Mouse (Mus musculus) lung, embryonic 16.5 days (tissue): Measurements from ENCODE around the gene Syt15. TPM values are rescaled to one million over a fixed set of nuclear protein-coding genes. Genes with fewer than 3 reads are reported as not detected.
A peak's percentile ranks its signal among the peaks of the same experiment; 100 is the strongest.

Experiments
- ATAC-seq: fragments of 200-750 bp; cut with Nextera tagmentation; 2 replicates; pipeline ENCODE4 v1.8.0; 2017; ENCODE audit warnings: low read depth, mild to moderate bottlenecking, moderate library complexity
- H3K27ac ChIP-seq: fragments of 300-500 bp; sonication (generic); 2 replicates; pipeline ENCODE4 v1.5.1; 2014; ENCODE audit warnings: mild to moderate bottlenecking, control low read depth, low read length
- H3K27me3 ChIP-seq: fragments of 300-500 bp; sonication (generic); 2 replicates; pipeline ENCODE4 v1.6.1; 2014; ENCODE audit warnings: low read depth, low read length, mixed read lengths; ENCODE audit not compliant: control insufficient read depth, insufficient read depth
- H3K36me3 ChIP-seq: fragments of 300-500 bp; sonication (generic); 2 replicates; pipeline ENCODE4 v1.6.1; 2014; ENCODE audit warnings: low read length; ENCODE audit not compliant: control insufficient read depth, insufficient read depth
- H3K4me1 ChIP-seq: fragments of 300-500 bp; sonication (generic); replicated peaks from 2 replicates; pipeline ENCODE4 v1.6.1; 2014; ENCODE audit warnings: low read length, mixed read lengths; ENCODE audit not compliant: control insufficient read depth, insufficient read depth
- H3K4me2 ChIP-seq: fragments of 300-500 bp; sonication (generic); 2 replicates; pipeline ENCODE4 v1.6.1; 2014; ENCODE audit warnings: low read depth, low read length, control low read depth
- H3K4me3 ChIP-seq: fragments of 300-500 bp; sonication (generic); 2 replicates; pipeline ENCODE4 v1.5.1; 2014; ENCODE audit warnings: mild to moderate bottlenecking, low read length, control low read depth
- H3K9ac ChIP-seq: fragments of 300-500 bp; sonication (generic); 2 replicates; pipeline ENCODE4 v1.6.1; 2014; ENCODE audit warnings: low read length, control low read depth
- H3K9me3 ChIP-seq: fragments of 300-500 bp; sonication (generic); 2 replicates; pipeline ENCODE4 v1.6.1; 2016; ENCODE audit warnings: low read length; ENCODE audit not compliant: control insufficient read depth
- WGBS: fragments of 180-500 bp; shearing (Covaris S2); extraction: QIAGEN DNeasy Blood & Tissue Kit; methylation state at CpG from one replicate; pipeline ENCODE4 v1.1.7; 2014; 5-methylcytosine and 5-hydroxymethylcytosine counted together
- polyA plus RNA-seq: library from polyadenylated mRNA; unstranded; fragments of >200 nt; fragmentation: Nextera tagmentation; extraction: Ambion mirVana; gene quantifications from 2 replicates; pipeline ENCODE4 v1.2.1, GENCODE M21; 2015

Syt15 gene
- polyA plus RNA-seq, 1 experiment from 2014 or later = 0.87 TPM

DNA sequence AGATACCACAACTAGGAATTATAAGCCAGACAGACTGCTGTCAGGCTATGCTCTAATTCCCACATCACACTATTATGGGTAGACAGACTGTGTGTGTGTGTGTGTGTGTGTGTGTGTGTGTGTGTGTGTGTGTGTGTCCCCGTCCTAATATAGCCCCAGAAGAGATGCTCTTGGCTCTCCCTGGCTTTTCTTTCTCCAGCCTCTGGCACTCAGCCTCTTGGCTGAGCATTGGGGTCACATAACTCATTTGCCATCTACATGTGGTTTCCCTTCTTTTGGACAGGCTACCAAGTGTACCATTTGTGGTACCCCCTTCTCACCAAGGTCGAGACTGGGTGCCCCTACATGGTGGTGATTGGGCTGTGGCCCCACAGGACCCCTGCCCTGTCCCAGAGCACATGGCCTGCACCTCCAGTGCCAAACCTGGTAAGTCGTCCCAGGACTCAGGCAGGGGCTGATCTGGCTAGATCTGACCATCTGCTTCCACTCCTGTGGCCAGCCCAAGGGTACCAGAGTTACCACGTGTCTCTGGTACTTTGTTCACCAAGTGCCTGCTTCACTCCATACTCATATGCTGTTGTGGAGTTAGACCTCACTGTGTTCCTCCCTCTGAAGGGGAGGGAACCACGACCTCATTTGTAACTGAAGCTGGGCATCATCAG lies 2.2 kb downstream of the Syt15 start:
- H3K36me3 ChIP-seq = no peaks in the 10 kb centered on the region
- H3K27ac ChIP-seq = no peak overlapping the region
- no peak overlapping the region for H3K9ac ChIP-seq
- peaks cover 19% of the 10 kb centered on the region for H3K27me3 ChIP-seq
- peaks cover 7% of the 10 kb centered on the region; the same call in 1 of the 2 replicates for H3K4me1 ChIP-seq
- 50% methylated on average over 5 of the region's 5 CpGs for WGBS
- no peak for ATAC-seq
- no peak overlapping the region for H3K4me2 ChIP-seq
- H3K9me3 ChIP-seq = no peaks in the 10 kb centered on the region
- H3K4me3 ChIP-seq = no peak overlapping the region

DNA sequence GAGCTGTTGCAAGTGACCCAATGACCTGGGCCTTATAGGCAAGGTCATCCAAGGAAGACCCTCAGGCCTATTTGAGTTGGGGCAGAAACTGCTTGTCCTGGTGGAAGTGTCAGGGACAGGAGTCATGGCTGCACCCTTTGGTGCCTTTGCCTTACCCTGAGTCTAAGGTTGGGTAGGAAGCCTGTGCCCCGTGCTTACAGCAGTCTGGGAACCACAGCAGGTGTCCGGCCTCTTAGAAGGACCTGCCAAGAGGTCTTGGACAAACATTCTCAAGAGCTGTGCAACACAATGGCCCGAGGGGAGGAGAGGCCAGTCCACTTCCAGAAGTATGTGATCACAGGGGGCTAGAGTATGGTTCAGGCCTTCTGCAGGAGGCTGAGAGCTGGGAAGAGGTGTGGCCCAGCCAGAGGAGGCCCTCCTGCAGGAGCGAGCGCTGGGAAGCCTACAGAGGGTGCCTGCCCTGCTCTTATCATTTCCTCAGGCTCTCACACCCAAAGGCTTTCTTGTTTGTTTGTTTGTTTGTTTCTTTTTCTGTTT lies 4.0 kb downstream of the Syt15 start:
- no peak overlapping the region for H3K4me2 ChIP-seq
- H3K9ac ChIP-seq = no peak overlapping the region
- WGBS = 47% methylated on average over 5 of the region's 5 CpGs
- H3K27me3 ChIP-seq = peaks cover 19% of the 10 kb centered on the region
- no peak overlapping the region for H3K4me3 ChIP-seq
- no peaks in the 10 kb centered on the region for H3K36me3 ChIP-seq
- peaks cover 7% of the 10 kb centered on the region; the same call in 1 of the 2 replicates for H3K4me1 ChIP-seq
- peak; percentile 90 for ATAC-seq
- H3K9me3 ChIP-seq = no peaks in the 10 kb centered on the region
- H3K27ac ChIP-seq = no peak overlapping the region

GRCm38 (mm10) chr14:34225986-34226385 lies 6.6 kb downstream of the Syt15 start:
- Histone ChIP-seq H3K36me3 (no peaks in the 10 kb centered on the region), H3K4me3 (no peak overlapping the region), H3K27ac (no peak overlapping the region), H3K27me3 (peaks cover 1% of the 10 kb centered on the region; the same call in 1 of the 2 replicates), H3K4me1 (no peaks in the 10 kb centered on the region), H3K9ac (no peak overlapping the region), H3K9me3 (no peaks in the 10 kb centered on the region), H3K4me2 (no peak overlapping the region)
- ATAC-seq = no peak
- 75% methylated on average over 9 of the region's 9 CpGs for WGBS

- 70% methylated on average over 4 of the region's 4 CpGs for WGBS
- no peaks in the 10 kb centered on the region for H3K36me3 ChIP-seq
- H3K4me2 ChIP-seq = no peak overlapping the region
- H3K9ac ChIP-seq = no peak overlapping the region
- H3K9me3 ChIP-seq = no peaks in the 10 kb centered on the region
- ATAC-seq = no peak
- no peak overlapping the region for H3K4me3 ChIP-seq
- no peaks in the 10 kb centered on the region for H3K4me1 ChIP-seq
- no peak overlapping the region for H3K27ac ChIP-seq
- H3K27me3 ChIP-seq = no peaks in the 10 kb centered on the region; the same call in 1 of the 2 replicates
Observed at GRCm38 (mm10) chr14:34226566-34226965, 7.2 kb downstream of the Syt15 start.

DNA sequence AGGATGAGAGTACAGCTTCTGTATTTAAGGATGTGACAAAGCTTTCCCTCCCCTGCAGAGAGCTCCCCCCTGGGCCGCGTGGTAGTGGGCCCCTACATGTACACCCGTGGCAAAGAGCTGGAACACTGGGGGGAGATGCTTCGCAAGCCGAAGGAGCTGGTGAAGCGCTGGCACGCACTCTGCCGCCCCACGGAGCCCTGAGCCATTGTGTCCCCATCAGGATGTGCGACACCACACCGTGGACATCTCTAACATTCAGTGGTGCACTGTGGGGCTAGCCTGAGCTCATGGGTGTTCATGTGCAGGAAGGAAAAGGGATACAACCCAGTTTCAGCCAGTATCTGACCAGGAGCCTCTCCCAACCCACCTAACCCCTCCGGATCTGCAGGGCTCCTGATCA lies 8.6 kb downstream of the Syt15 start:
- WGBS = 80% methylated on average over 12 of the region's 12 CpGs

DNA sequence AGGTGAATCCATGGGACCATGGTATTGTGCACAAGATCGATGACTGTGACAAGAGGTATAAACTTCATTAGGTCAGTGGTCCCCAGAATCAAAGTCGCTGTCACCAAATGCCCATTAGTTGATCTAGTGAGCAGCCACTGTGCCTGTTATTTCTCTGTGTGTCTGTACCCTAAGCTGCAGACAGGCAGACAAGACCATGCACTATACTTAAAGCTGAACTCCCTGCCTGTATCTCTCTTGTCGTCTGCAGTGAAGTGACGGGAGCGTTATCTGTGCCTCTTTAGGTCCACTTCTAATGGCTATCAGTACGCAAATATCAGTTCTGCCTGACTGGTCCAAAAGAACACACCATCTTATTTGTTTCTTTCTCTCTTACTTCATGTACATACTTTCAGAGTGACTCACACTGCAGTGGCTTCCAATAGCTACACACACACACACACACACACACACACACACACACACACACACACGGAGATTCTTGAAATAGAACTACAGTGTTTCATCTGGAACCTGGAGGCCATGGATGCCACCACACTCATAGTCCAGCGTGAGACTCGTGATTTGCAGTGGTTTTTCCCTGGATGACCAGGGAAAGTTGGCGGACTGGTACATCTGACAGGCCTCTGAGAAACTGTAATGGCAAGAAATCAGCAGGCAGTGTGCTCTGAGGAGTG lies 9.6 kb downstream of the Syt15 start:
- Histone ChIP-seq H3K36me3 (no peaks in the 10 kb centered on the region), H3K4me1 (no peaks in the 10 kb centered on the region), H3K9ac (no peak overlapping the region), H3K27me3 (no peaks in the 10 kb centered on the region), H3K4me2 (no peak overlapping the region), H3K9me3 (no peaks in the 10 kb centered on the region), H3K27ac (no peak overlapping the region), H3K4me3 (no peak overlapping the region)
- ATAC-seq = no peak
- WGBS = 69% methylated on average over 10 of the region's 10 CpGs

More for the DNA sequence above, 8.6 kb downstream of the Syt15 start:
- no peak overlapping the region for H3K9ac ChIP-seq
- no peak for ATAC-seq
- H3K9me3 ChIP-seq = no peaks in the 10 kb centered on the region
- no peak overlapping the region for H3K4me2 ChIP-seq
- no peaks in the 10 kb centered on the region for H3K4me1 ChIP-seq
- H3K27ac ChIP-seq = no peak overlapping the region
- no peak overlapping the region for H3K4me3 ChIP-seq
- no peaks in the 10 kb centered on the region for H3K27me3 ChIP-seq
- H3K36me3 ChIP-seq = no peaks in the 10 kb centered on the region

DNA sequence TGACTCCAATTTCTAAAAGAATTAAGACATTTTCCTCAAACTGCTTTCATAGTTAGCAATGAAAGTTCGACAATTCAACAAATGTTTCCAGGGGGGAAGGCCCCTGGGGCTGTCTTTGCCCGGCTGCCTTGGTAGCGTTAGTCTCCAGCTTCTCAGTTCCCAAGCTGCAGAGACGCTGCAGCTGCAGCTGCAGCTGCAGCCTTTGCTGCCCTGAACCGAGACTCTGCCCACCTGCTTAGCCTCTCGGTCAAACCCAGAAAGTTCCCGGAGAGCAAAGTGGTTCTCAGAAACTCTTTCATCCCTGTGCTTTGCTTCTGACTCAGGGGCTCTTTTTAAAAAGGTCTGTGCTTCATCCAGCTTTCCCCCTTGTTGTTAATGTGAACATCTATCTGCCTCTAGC lies 12.9 kb downstream of the Syt15 start:
- H3K4me1 ChIP-seq = no peaks in the 10 kb centered on the region
- H3K4me3 ChIP-seq = no peak overlapping the region
- no peak overlapping the region for H3K27ac ChIP-seq
- no peak overlapping the region for H3K9ac ChIP-seq
- no peaks in the 10 kb centered on the region for H3K36me3 ChIP-seq
- no peaks in the 10 kb centered on the region for H3K9me3 ChIP-seq
- 63% methylated on average over 7 of the region's 7 CpGs for WGBS
- ATAC-seq = no peak
- no peak overlapping the region for H3K4me2 ChIP-seq
- H3K27me3 ChIP-seq = no peaks in the 10 kb centered on the region

GRCm38 (mm10) chr14:34232866-34233680 lies 13.7 kb downstream of the Syt15 start:
- Histone ChIP-seq H3K9me3 (no peaks in the 10 kb centered on the region), H3K27ac (no peak overlapping the region), H3K9ac (no peak overlapping the region), H3K27me3 (no peaks in the 10 kb centered on the region), H3K36me3 (no peaks in the 10 kb centered on the region), H3K4me1 (no peaks in the 10 kb centered on the region), H3K4me2 (no peak overlapping the region), H3K4me3 (no peak overlapping the region)
- WGBS = 78% methylated on average over 9 of the region's 9 CpGs
- ATAC-seq = no peak

DNA sequence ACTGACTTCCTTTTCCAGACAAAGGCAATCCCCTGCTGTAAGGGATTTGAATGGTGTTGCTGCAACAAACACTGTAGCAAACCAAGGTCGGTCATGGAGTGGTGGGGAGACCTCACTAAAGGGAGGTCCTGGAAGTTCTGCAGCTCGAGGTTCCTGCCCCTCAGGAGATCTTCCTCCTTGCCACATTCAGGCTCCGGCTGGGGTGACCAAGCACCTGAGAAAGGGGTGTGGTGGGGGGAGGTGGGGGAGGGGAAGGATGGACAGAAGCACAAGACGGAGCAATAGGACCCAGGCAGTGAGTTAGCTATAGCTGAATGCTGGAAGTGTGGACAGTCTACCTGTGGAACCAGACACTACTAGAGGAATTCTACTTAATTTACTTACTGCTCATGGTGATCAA lies 14.5 kb downstream of the Syt15 start:
- Histone ChIP-seq H3K9ac (no peak overlapping the region), H3K4me1 (no peaks in the 10 kb centered on the region), H3K36me3 (no peaks in the 10 kb centered on the region), H3K4me2 (no peak overlapping the region), H3K4me3 (no peak overlapping the region), H3K9me3 (no peaks in the 10 kb centered on the region), H3K27ac (no peak overlapping the region), H3K27me3 (no peaks in the 10 kb centered on the region)
- 72% methylated on average over 4 of the region's 4 CpGs for WGBS
- ATAC-seq = no peak
